In genomic region chr2:33869689-33870343, GRCm38 (mm10) we compare ENCODE assay signal across 8 mouse cellular contexts. TPM values are rescaled to one million over a fixed set of nuclear protein-coding genes. Genes with fewer than 3 reads are reported as not detected.
DNase-seq lines count a peak whose midpoint lies in the region; ATAC-seq lines count a peak whose summit lies in the region.

No protein-coding gene starts in this region.

- no peak overlapping the region for H3K9ac ChIP-seq in forebrain, embryonic 16.5 days (replicated peaks; ENCODE audit: low read depth, low read length)
- H3K9ac ChIP-seq in liver, embryonic 11.5 days (ENCODE audit: low read depth, low read length): no peak overlapping the region
- no peak overlapping the region for H3K9ac ChIP-seq in hindbrain, embryonic 16.5 days (ENCODE audit: low read depth, low read length)

- H3K27ac ChIP-seq in forebrain, embryonic 10.5 days: peak overlapping the region; percentile 58; the same call in 1 of the 2 replicates
- no peak overlapping the region for H3K27ac ChIP-seq in forebrain, embryonic 16.5 days (ENCODE audit: low read length)
- peak overlapping the region; percentile 73; the same call in 1 of the 2 replicates for H3K27ac ChIP-seq in liver, embryonic 11.5 days (ENCODE audit: low read depth, low read length)
- H3K27ac ChIP-seq in hindbrain, embryonic 16.5 days (ENCODE audit: low read depth, low read length): peak overlapping the region; percentile 32; the same call in 1 of the 2 replicates

- H3K4me2 ChIP-seq in forebrain, embryonic 16.5 days (ENCODE audit: low read length): no peak overlapping the region
- H3K4me2 ChIP-seq in liver, embryonic 11.5 days: no peak overlapping the region
- H3K4me2 ChIP-seq in hindbrain, embryonic 16.5 days (ENCODE audit: low read length): no peak overlapping the region

- H3K4me3 ChIP-seq in forebrain, embryonic 10.5 days: no peak overlapping the region
- H3K4me3 ChIP-seq in forebrain, embryonic 16.5 days (replicated peaks; ENCODE audit: low read length): no peak overlapping the region
- H3K4me3 ChIP-seq in liver, embryonic 11.5 days (ENCODE audit: low read depth, low read length): no peak overlapping the region
- no peak overlapping the region for H3K4me3 ChIP-seq in hindbrain, embryonic 16.5 days (ENCODE audit: low read length)

- H3K27me3 ChIP-seq in forebrain, embryonic 10.5 days (ENCODE audit: poor library complexity, severe bottlenecking): peaks cover 22% of the 10 kb centered on the region
- H3K27me3 ChIP-seq in forebrain, embryonic 16.5 days (replicated peaks; ENCODE audit: control insufficient read depth, insufficient read depth, low read length): no peaks in the 10 kb centered on the region
- no peaks in the 10 kb centered on the region for H3K27me3 ChIP-seq in liver, embryonic 11.5 days (replicated peaks; ENCODE audit: control insufficient read depth, insufficient read depth, low read length)
- no peaks in the 10 kb centered on the region for H3K27me3 ChIP-seq in hindbrain, embryonic 16.5 days (replicated peaks; ENCODE audit: control insufficient read depth, insufficient read depth, low read length)

- H3K9me3 ChIP-seq in forebrain, embryonic 10.5 days: peaks cover 11% of the 10 kb centered on the region; the same call in 1 of the 2 replicates
- H3K9me3 ChIP-seq in forebrain, embryonic 16.5 days (ENCODE audit: control insufficient read depth, low read length): no peaks in the 10 kb centered on the region; the same call in 1 of the 2 replicates
- H3K9me3 ChIP-seq in liver, embryonic 11.5 days (ENCODE audit: control insufficient read depth, low read length): peaks cover 3% of the 10 kb centered on the region; the same call in 1 of the 2 replicates
- H3K9me3 ChIP-seq in hindbrain, embryonic 16.5 days (ENCODE audit: control insufficient read depth, low read length): no peaks in the 10 kb centered on the region

- H3K36me3 ChIP-seq in forebrain, embryonic 10.5 days (replicated peaks): peaks cover 49% of the 10 kb centered on the region
- peaks cover 17% of the 10 kb centered on the region for H3K36me3 ChIP-seq in forebrain, embryonic 16.5 days (ENCODE audit: control insufficient read depth, insufficient read depth)
- H3K36me3 ChIP-seq in liver, embryonic 11.5 days (ENCODE audit: control insufficient read depth, insufficient read depth, low read length): peaks cover 7% of the 10 kb centered on the region
- peaks cover 11% of the 10 kb centered on the region for H3K36me3 ChIP-seq in hindbrain, embryonic 16.5 days (ENCODE audit: control insufficient read depth, insufficient read depth, low read length)

- DNase-seq in forebrain, embryonic 10.5 days (ENCODE audit: extremely low spot score, low spot score): no peak
- DNase-seq in liver, embryonic 11.5 days (ENCODE audit: low spot score): peak; percentile 36
- no peak for DNase-seq in liver
- DNase-seq in naive thymus-derived CD4-positive, alpha-beta T cell, adult 2 months (ENCODE audit: low read depth): peak; percentile 30
- no peak for DNase-seq in right cerebral cortex, postnatal 10 days (ENCODE audit: low spot score in 2 of 2)
- DNase-seq in embryo, embryonic 10.5 days (ENCODE audit: low spot score): no peak

- ATAC-seq in forebrain, embryonic 16.5 days: no peak
- peak; percentile 33; the same call in 1 of the 2 replicates for ATAC-seq in liver, embryonic 11.5 days (replicated peaks; ENCODE audit: low FRiP score)
- no peak for ATAC-seq in hindbrain, embryonic 16.5 days

- H3K4me1 ChIP-seq in forebrain, embryonic 10.5 days: peaks cover 36% of the 10 kb centered on the region
- no peaks in the 10 kb centered on the region for H3K4me1 ChIP-seq in forebrain, embryonic 16.5 days (replicated peaks; ENCODE audit: control insufficient read depth, insufficient read depth, low read length)
- peaks cover 55% of the 10 kb centered on the region for H3K4me1 ChIP-seq in liver, embryonic 11.5 days (replicated peaks; ENCODE audit: control insufficient read depth, insufficient read depth, low read length)
- peaks cover 2% of the 10 kb centered on the region for H3K4me1 ChIP-seq in hindbrain, embryonic 16.5 days (ENCODE audit: control insufficient read depth, insufficient read depth, low read depth, low read length)

- 82% methylated on average over 10 of the region's 10 CpGs for WGBS in forebrain, embryonic 10.5 days
- WGBS in forebrain, embryonic 16.5 days: 81% methylated on average over 10 of the region's 10 CpGs
- 41% methylated on average over 10 of the region's 10 CpGs for WGBS in liver, embryonic 11.5 days
- WGBS in hindbrain, embryonic 16.5 days: 78% methylated on average over 10 of the region's 10 CpGs

RNA-seq across cellular contexts. Expression of gene Mvb12b, which starts 17.9 kb away (rescaled TPM):
- 15.7 and 15.8 TPM in 2 replicates for polyA plus RNA-seq in forebrain, embryonic 10.5 days (2016; fragmentation: Nextera tagmentation; extraction: Ambion mirVana)
- 78.1 and 84.2 TPM in 2 replicates for polyA plus RNA-seq in forebrain, embryonic 16.5 days (2015; fragmentation: Nextera tagmentation; extraction: Ambion mirVana)
- 17.7 and 18.3 TPM in 2 replicates for polyA plus RNA-seq in liver, embryonic 11.5 days (2014; fragmentation: Nextera tagmentation; extraction: Ambion mirVana)
- 43.9 and 46.5 TPM in 2 replicates for polyA plus RNA-seq in hindbrain, embryonic 16.5 days (2015; fragmentation: Nextera tagmentation; extraction: Ambion mirVana)

Comparison
In these comparisons a context has a peak if more than half of its experiments do, and no peak if none do; other contexts are left out.
1. DNase-seq: peak in liver, embryonic 11.5 days (single experiment) and naive thymus-derived CD4-positive, alpha-beta T cell, adult 2 months (single experiment); none in forebrain, embryonic 10.5 days (single experiment), liver (single experiment), right cerebral cortex, postnatal 10 days (0 of 2) and embryo, embryonic 10.5 days (single experiment).